Mouse (Mus musculus) E14TG2a.4 (cell line): ENCODE measurements around the gene 0610010F05Rik.

Experiments
- CTCF ChIP-seq: conservative IDR thresholded peaks from 2 replicates; pipeline ENCODE4 v1.5.1; 2014; ENCODE audit warnings: low read length
- NANOG ChIP-seq: IDR thresholded peaks from 2 replicates; pipeline ENCODE4 v1.6.1; 2014; ENCODE audit warnings: borderline replicate concordance, low read length, mixed read lengths
- POU5F1 ChIP-seq: IDR thresholded peaks from 2 replicates; pipeline ENCODE4 v1.6.1; 2014; ENCODE audit warnings: low read length, borderline replicate concordance

GRCm38 (mm10) chr11:23633879-23634215, 408 bp upstream of the 0610010F05Rik start:
- no peak for TF ChIP-seq CTCF
- TF ChIP-seq POU5F1, result no peak
- TF ChIP-seq NANOG, result no peak
